16 mouse cellular contexts compared by ENCODE assay signal in genomic region chr5:77181508-77181907, GRCm38 (mm10). TPM values are rescaled to one million over a fixed set of nuclear protein-coding genes. Genes with fewer than 3 reads are reported as not detected.
DNase-seq lines count a peak whose midpoint lies in the region; ATAC-seq and TF ChIP-seq lines count a peak whose summit lies in the region.
"Had no signal": no experiment of that assay in that cellular context is flagged by ENCODE, and none has a peak within 500 bp of the region (broad histone marks: within the 10 kb centered on the region; RNA-seq: fewer than 3 reads in every experiment).

No protein-coding gene starts in this region.

- H3K27ac ChIP-seq in limb, embryonic 14.5 days (replicated peaks; ENCODE audit: low read depth, low read length), result no peak overlapping the region
- H3K27ac ChIP-seq in kidney, embryonic 14.5 days (ENCODE audit: low read depth, low read length), result no peak overlapping the region

- H3K9ac ChIP-seq in limb, embryonic 14.5 days (ENCODE audit: low read depth, low read length, severe bottlenecking), result no peak overlapping the region
- H3K9ac ChIP-seq in kidney, embryonic 14.5 days (ENCODE audit: low read depth, low read length), result no peak overlapping the region

- 69% methylated on average over 7 of the region's 7 CpGs for WGBS in limb, embryonic 14.5 days
- WGBS in kidney, embryonic 14.5 days, result 77% methylated on average over 7 of the region's 7 CpGs

- H3K27me3 ChIP-seq in limb, embryonic 14.5 days (ENCODE audit: control insufficient read depth, insufficient read depth, low read length), result no peaks in the 10 kb centered on the region
- 0 out of 2 replicates have a peak, but pooled peaks cover 3% of the 10 kb centered on the region for H3K27me3 ChIP-seq in kidney, embryonic 14.5 days (ENCODE audit: control insufficient read depth, insufficient read depth, low read length)

- ATAC-seq in limb, embryonic 14.5 days (ENCODE audit: low FRiP score, low read depth), result peak; percentile 76
- ATAC-seq in kidney, embryonic 14.5 days (ENCODE audit: low FRiP score, low TSS enrichment), result no peak
- ATAC-seq: lung, postnatal 0 days had no signal

- no peaks in the 10 kb centered on the region for H3K36me3 ChIP-seq in limb, embryonic 14.5 days (ENCODE audit: control insufficient read depth, insufficient read depth, low read length)
- no peaks in the 10 kb centered on the region for H3K36me3 ChIP-seq in kidney, embryonic 14.5 days (ENCODE audit: control insufficient read depth, insufficient read depth, low read length)

- no peak for TF ChIP-seq POLR2A in limb, embryonic 14.5 days (IDR thresholded peaks at IDR 0.05; ENCODE audit: borderline replicate concordance, extremely low read depth, insufficient read depth, insufficient read length)

- H3K4me2 ChIP-seq in limb, embryonic 14.5 days (replicated peaks; ENCODE audit: low read depth, low read length, severe bottlenecking), result no peak overlapping the region
- no peak overlapping the region for H3K4me2 ChIP-seq in kidney, embryonic 14.5 days (replicated peaks; ENCODE audit: low read depth, low read length)
- H3K4me2 ChIP-seq: liver, embryonic 11.5 days had no signal

- H3K4me3 ChIP-seq in limb, embryonic 14.5 days (replicated peaks; ENCODE audit: low read length), result no peak overlapping the region
- no peak overlapping the region for H3K4me3 ChIP-seq in kidney, embryonic 14.5 days (ENCODE audit: low read length)
- H3K4me3 ChIP-seq: myocyte had no signal

- peak; percentile 18 for DNase-seq in adrenal gland, postnatal 10 days
- no peak for DNase-seq in adrenal gland, postnatal 36 days
- DNase-seq in NIH3T3 (ENCODE audit: low read depth), result peak; percentile 49
- DNase-seq in heart, adult 8-10 months (ENCODE audit: low spot score), result peak; percentile 76
- peak; percentile 87 for DNase-seq in limb, embryonic 14.5 days (ENCODE audit: low spot score)
- no peak for DNase-seq in spleen, postnatal 14 days (ENCODE audit: low spot score in 2 of 2)
- DNase-seq in layer of hippocampus, adult 11-12 months (ENCODE audit: low spot score), result no peak
- DNase-seq: adrenal gland, postnatal 14 days; kidney, postnatal 25 days; right cerebral cortex, postnatal 25 days had no signal

- peaks cover 5% of the 10 kb centered on the region for H3K4me1 ChIP-seq in limb, embryonic 14.5 days (ENCODE audit: control insufficient read depth, insufficient read depth, low read length)
- 0 out of 2 replicates have a peak, but pooled peaks cover 3% of the 10 kb centered on the region for H3K4me1 ChIP-seq in kidney, embryonic 14.5 days (ENCODE audit: control insufficient read depth, insufficient read depth, low read length)

- no peaks in the 10 kb centered on the region for H3K9me3 ChIP-seq in limb, embryonic 14.5 days (ENCODE audit: control insufficient read depth, low read length)
- H3K9me3 ChIP-seq in kidney, embryonic 14.5 days (ENCODE audit: control insufficient read depth, low read length), result no peaks in the 10 kb centered on the region

RNA-seq across cellular contexts. Expression of gene Spink2, which starts 29.8 kb away (rescaled TPM):
- total RNA-seq in adrenal gland, postnatal 10 days (2021), result under 1 TPM in 1 of 2 experiments, not detected in 1; 0.85 TPM
- under 1 TPM in 1 of 2 experiments, not detected in 1; 0.49 TPM for total RNA-seq in adrenal gland, postnatal 36 days (2021)
- total RNA-seq in heart, adult 8-10 months (2022), result not detected
- polyA plus RNA-seq in limb, embryonic 14.5 days (2012; rRNA removed), result 4.6 TPM in 2 replicates
- 3.7 and 3.8 TPM in 2 replicates for polyA plus RNA-seq in limb, embryonic 14.5 days (2014; fragmentation: Nextera tagmentation; extraction: Ambion mirVana)
- polyA plus RNA-seq in kidney, embryonic 14.5 days (2014; fragmentation: Nextera tagmentation; extraction: Ambion mirVana), result 1.6 and 1.7 TPM in 2 replicates
- total RNA-seq: adrenal gland, postnatal 14 days; common myeloid progenitor, adult 5-6 weeks; left cerebral cortex, adult 18-20 months had no signal
- polyA plus RNA-seq: myocyte had no signal

Comparison
In these comparisons a context has a peak if more than half of its experiments do, and no peak if none do; other contexts are left out.
1. DNase-seq: peak in adrenal gland, postnatal 10 days (single experiment), NIH3T3 (single experiment), heart, adult 8-10 months (single experiment) and limb, embryonic 14.5 days (single experiment); none in adrenal gland, postnatal 36 days (0 of 2), spleen, postnatal 14 days (0 of 2) and layer of hippocampus, adult 11-12 months (single experiment).